Mouse (Mus musculus) lung, postnatal 0 days (tissue): Measurements from ENCODE around the gene Sez6. TPM values are rescaled to one million over a fixed set of nuclear protein-coding genes. Genes with fewer than 3 reads are reported as not detected.

Experiments
- ATAC-seq: fragments of 200-750 bp; cut with Nextera tagmentation; 2 replicates; pipeline ENCODE4 v1.8.0; 2017; ENCODE audit warnings: moderate library complexity
- DNase-seq: peaks from one replicate; pipeline ENCODE4 v3.0.0-alpha.2; 2016; ENCODE audit warnings: low spot score
- H3K27ac ChIP-seq: fragments of 300-500 bp; sonication (generic); 2 replicates; pipeline ENCODE4 v1.5.1; 2014; ENCODE audit warnings: antibody characterized with exemption, mild to moderate bottlenecking, low read length, mixed read lengths
- H3K27me3 ChIP-seq: fragments of 300-500 bp; sonication (generic); replicated peaks from 2 replicates; pipeline ENCODE4 v1.6.1; 2014; ENCODE audit warnings: low read length, mixed read lengths; ENCODE audit not compliant: insufficient read depth
- H3K36me3 ChIP-seq: fragments of 300-500 bp; sonication (generic); 2 replicates; pipeline ENCODE4 v1.6.1; 2014; ENCODE audit warnings: low read length, mixed read lengths; ENCODE audit not compliant: insufficient read depth
- H3K4me1 ChIP-seq: fragments of 300-500 bp; sonication (generic); 2 replicates; pipeline ENCODE4 v1.6.1; 2014; ENCODE audit warnings: antibody characterized with exemption, low read depth, low read length, mixed read lengths; ENCODE audit not compliant: insufficient read depth
- H3K4me2 ChIP-seq: fragments of 300-500 bp; sonication (generic); replicated peaks from 2 replicates; pipeline ENCODE4 v1.6.1; 2014; ENCODE audit warnings: low read depth, mild to moderate bottlenecking, low read length, moderate library complexity, mixed read lengths
- H3K4me3 ChIP-seq: fragments of 300-500 bp; sonication (generic); 2 replicates; pipeline ENCODE4 v1.5.1; 2014; ENCODE audit warnings: low read depth, low read length
- H3K9ac ChIP-seq: fragments of 300-500 bp; sonication (generic); replicated peaks from 2 replicates; pipeline ENCODE4 v1.6.1; 2014; ENCODE audit warnings: low read depth, mild to moderate bottlenecking
- H3K9me3 ChIP-seq: fragments of 300-500 bp; sonication (generic); 2 replicates; pipeline ENCODE4 v1.6.1; 2016; ENCODE audit warnings: low read length, mixed read lengths
- CTCF ChIP-seq: IDR thresholded peaks from 2 replicates; pipeline ENCODE4 v1.5.1; 2016; ENCODE audit warnings: antibody characterized with exemption, mild to moderate bottlenecking
- EP300 ChIP-seq: IDR thresholded peaks from 2 replicates; pipeline ENCODE4 v1.6.1; 2016; ENCODE audit warnings: antibody characterized with exemption, mild to moderate bottlenecking, control low read depth
- WGBS: fragments of 180-500 bp; shearing (Covaris S2); extraction: QIAGEN DNeasy Blood & Tissue Kit; methylation state at CpG from one replicate; pipeline ENCODE4 v1.1.7; 2014; 5-methylcytosine and 5-hydroxymethylcytosine counted together
- polyA plus RNA-seq: library from polyadenylated mRNA; unstranded; fragments of >200 nt; fragmentation: Nextera tagmentation; extraction: Ambion mirVana; gene quantifications from 2 replicates; pipeline ENCODE4 v1.2.1, GENCODE M21; 2015

Sez6 gene
- polyA plus RNA-seq, 1 experiment from 2014 or later, result 0.06 TPM

- Histone ChIP-seq H3K36me3 (no peaks in the 10 kb centered on the region), H3K4me2 (no peak overlapping the region), H3K27ac (no peak overlapping the region), H3K4me1 (no peaks in the 10 kb centered on the region), H3K9ac (no peak overlapping the region), H3K27me3 (no peaks in the 10 kb centered on the region), H3K9me3 (no peaks in the 10 kb centered on the region), H3K4me3 (no peak overlapping the region)
- no peak for DNase-seq
- TF ChIP-seq EP300 (no peak), CTCF (no peak)
- WGBS, result 83% methylated on average over 10 of the region's 10 CpGs
- no peak for ATAC-seq
Observed at GRCm38 (mm10) chr11:77962946-77963345, 32.3 kb downstream of the Sez6 start.

GRCm38 (mm10) chr11:77964415-77965095 lies 34.0 kb downstream of the Sez6 start:
- ATAC-seq (no peak), DNase-seq (no peak)
- Histone ChIP-seq H3K4me2 (no peak overlapping the region), H3K36me3 (no peaks in the 10 kb centered on the region), H3K4me3 (no peak overlapping the region), H3K9me3 (no peaks in the 10 kb centered on the region), H3K4me1 (no peaks in the 10 kb centered on the region), H3K9ac (no peak overlapping the region), H3K27me3 (no peaks in the 10 kb centered on the region), H3K27ac (no peak overlapping the region)
- TF ChIP-seq CTCF (no peak), EP300 (no peak)
- WGBS, result 23% methylated on average over 19 of the region's 19 CpGs

- Histone ChIP-seq H3K4me2 (no peak overlapping the region), H3K36me3 (no peaks in the 10 kb centered on the region), H3K4me1 (no peaks in the 10 kb centered on the region), H3K4me3 (no peak overlapping the region), H3K9me3 (no peaks in the 10 kb centered on the region), H3K9ac (no peak overlapping the region), H3K27ac (no peak overlapping the region), H3K27me3 (no peaks in the 10 kb centered on the region)
- DNase-seq, result no peak
- ATAC-seq, result no peak
- TF ChIP-seq EP300, result no peak
- no peak for TF ChIP-seq CTCF
- 27% methylated on average over 17 of the region's 17 CpGs for WGBS
Observed at GRCm38 (mm10) chr11:77965101-77966036, 34.8 kb downstream of the Sez6 start.

GRCm38 (mm10) chr11:77966037-77966391 lies 35.4 kb downstream of the Sez6 start:
- Histone ChIP-seq H3K9ac (no peak overlapping the region), H3K9me3 (no peaks in the 10 kb centered on the region), H3K36me3 (no peaks in the 10 kb centered on the region), H3K4me3 (no peak overlapping the region), H3K27me3 (no peaks in the 10 kb centered on the region), H3K4me2 (no peak overlapping the region), H3K27ac (no peak overlapping the region), H3K4me1 (no peaks in the 10 kb centered on the region)
- ATAC-seq, result no peak
- TF ChIP-seq CTCF (no peak), EP300 (no peak)
- WGBS, result 46% methylated on average over 5 of the region's 5 CpGs
- DNase-seq, result no peak

- Histone ChIP-seq H3K9ac (no peak overlapping the region), H3K4me3 (no peak overlapping the region), H3K27ac (no peak overlapping the region), H3K36me3 (no peaks in the 10 kb centered on the region), H3K27me3 (no peaks in the 10 kb centered on the region), H3K4me1 (no peaks in the 10 kb centered on the region), H3K9me3 (no peaks in the 10 kb centered on the region), H3K4me2 (no peak overlapping the region)
- no peak for ATAC-seq
- peak; percentile 77 for DNase-seq
- 0% methylated on average over 4 of the region's 4 CpGs for WGBS
- TF ChIP-seq EP300 (no peak), CTCF (peak; percentile 84)
Observed at GRCm38 (mm10) chr11:77967114-77967513, 36.5 kb downstream of the Sez6 start.

GRCm38 (mm10) chr11:77968786-77969185 lies 38.2 kb downstream of the Sez6 start:
- TF ChIP-seq EP300 (no peak), CTCF (no peak)
- DNase-seq, result no peak
- H3K9ac ChIP-seq, result no peak overlapping the region
- H3K4me2 ChIP-seq, result no peak overlapping the region
- H3K4me3 ChIP-seq, result no peak overlapping the region
- no peak overlapping the region for H3K27ac ChIP-seq
- WGBS, result 61% methylated on average over 4 of the region's 4 CpGs
- H3K27me3 ChIP-seq, result 0 out of 2 replicates have a peak, but pooled peaks cover 1% of the 10 kb centered on the region
- no peaks in the 10 kb centered on the region for H3K4me1 ChIP-seq
- H3K9me3 ChIP-seq, result no peaks in the 10 kb centered on the region
- ATAC-seq, result no peak
- no peaks in the 10 kb centered on the region for H3K36me3 ChIP-seq
